Mouse (Mus musculus) kidney, postnatal 14 days (tissue): ENCODE data around the gene Gucd1.
"Not testable (repeated sequence)": the region's sequence is repeated elsewhere in the genome, so short reads cannot be mapped to it uniquely, and the experiment has no call there.

Experiments used
- DNase-seq: peaks from one replicate; pipeline ENCODE4 v3.0.0; 2022; ENCODE audit warnings: mixed read lengths

The Gucd1 gene

GRCm38 (mm10) chr10:75353838-75354241 is 163.9 kb downstream of the Gucd1 start:
- not testable (repeated sequence) for DNase-seq

- no peak for DNase-seq
Measured at GRCm38 (mm10) chr10:75352541-75352940, 165.2 kb downstream of the Gucd1 start.

- no peak for DNase-seq
Measured at GRCm38 (mm10) chr10:75350564-75350963, 167.2 kb downstream of the Gucd1 start.

- DNase-seq, result no peak
Measured at GRCm38 (mm10) chr10:75345265-75345664, 172.5 kb downstream of the Gucd1 start.

GRCm38 (mm10) chr10:75344563-75344962 is 173.2 kb downstream of the Gucd1 start:
- peak; percentile 28 for DNase-seq

- no peak for DNase-seq
Measured at GRCm38 (mm10) chr10:75341936-75342335, 175.8 kb downstream of the Gucd1 start.

GRCm38 (mm10) chr10:75339377-75339776 is 178.4 kb downstream of the Gucd1 start:
- DNase-seq, result no peak

- no peak for DNase-seq
Measured at GRCm38 (mm10) chr10:75338852-75339251, 178.9 kb downstream of the Gucd1 start.

- peak; percentile 54 for DNase-seq
Measured at GRCm38 (mm10) chr10:75337231-75337630, 180.5 kb downstream of the Gucd1 start.

- DNase-seq, result peak; percentile 57
Measured at GRCm38 (mm10) chr10:75335075-75335474, 182.7 kb downstream of the Gucd1 start.

GRCm38 (mm10) chr10:75334175-75334574 is 183.6 kb downstream of the Gucd1 start:
- DNase-seq, result no peak

- no peak for DNase-seq
Measured at GRCm38 (mm10) chr10:75333176-75333776, 184.5 kb downstream of the Gucd1 start.

- DNase-seq, result no peak
Measured at GRCm38 (mm10) chr10:75332268-75332667, 185.5 kb downstream of the Gucd1 start.

GRCm38 (mm10) chr10:75328201-75328704 is 189.5 kb downstream of the Gucd1 start:
- no peak for DNase-seq

- DNase-seq, result no peak
Measured at GRCm38 (mm10) chr10:75327081-75327480, 190.7 kb downstream of the Gucd1 start.

GRCm38 (mm10) chr10:75326553-75326952 is 191.2 kb downstream of the Gucd1 start:
- peak; percentile 77 for DNase-seq

GRCm38 (mm10) chr10:75325821-75326220 is 192.0 kb downstream of the Gucd1 start:
- no peak for DNase-seq

GRCm38 (mm10) chr10:75324391-75324790 is 193.4 kb downstream of the Gucd1 start:
- no peak for DNase-seq

- no peak for DNase-seq
Measured at GRCm38 (mm10) chr10:75323986-75324385, 193.8 kb downstream of the Gucd1 start.

GRCm38 (mm10) chr10:75322966-75323365 is 194.8 kb downstream of the Gucd1 start:
- peak; percentile 53 for DNase-seq

- DNase-seq, result no peak
Measured at GRCm38 (mm10) chr10:75320321-75320720, 197.5 kb downstream of the Gucd1 start.

- no peak for DNase-seq
Measured at GRCm38 (mm10) chr10:75318206-75318605, 199.6 kb downstream of the Gucd1 start.

- DNase-seq, result peak; percentile 79
Measured at GRCm38 (mm10) chr10:75316908-75317761, 200.6 kb downstream of the Gucd1 start.

GRCm38 (mm10) chr10:75316872-75316907 is 201.1 kb downstream of the Gucd1 start, which contains the start of gene Adora2a:
TSS of gene Adora2a (plus strand) at chr10:75316877.
- DNase-seq, result no peak

GRCm38 (mm10) chr10:75316472-75316871 is 201.3 kb downstream of the Gucd1 start:
- peak; percentile 35 for DNase-seq
